Mouse (Mus musculus): ENCODE results near the gene Gbx2. TPM values are rescaled to one million over a fixed set of nuclear protein-coding genes. Genes with fewer than 3 reads are reported as not detected.

Gene Gbx2
- polyA plus RNA-seq, 1 experiment: 0.11 TPM

GRCm38 (mm10) chr1:89930551-89930950 lies 428 bp downstream of the Gbx2 start:
- 2% methylated on average over 45 of the region's 45 CpGs for WGBS
- H3K27me3 ChIP-seq (ENCODE audit: control insufficient read depth, insufficient read depth, low read length): peaks cover 79% of the 10 kb centered on the region

GRCm38 (mm10) chr1:89929721-89930505 lies 1.1 kb downstream of the Gbx2 start:
- peak overlapping the region; percentile 50 for H3K4me3 ChIP-seq (ENCODE audit: low read depth, low read length)

More at GRCm38 (mm10) chr1:89930551-89930950, 428 bp downstream of the Gbx2 start:
- Histone ChIP-seq H3K36me3 (ENCODE audit: control insufficient read depth, insufficient read depth, low read length) (no peaks in the 10 kb centered on the region), H3K27ac (ENCODE audit: insufficient read depth, low read depth, low read length) (no peak overlapping the region), H3K4me3 (ENCODE audit: low read depth, low read length) (peak overlapping the region; percentile 50), H3K4me1 (ENCODE audit: control insufficient read depth, insufficient read depth, insufficient read length, low read length) (peaks cover 10% of the 10 kb centered on the region)
- TF ChIP-seq POLR2A (IDR thresholded peaks at IDR 0.05; ENCODE audit: low read depth, low read length) (no peak), CTCF (IDR thresholded peaks at IDR 0.05; ENCODE audit: extremely low read depth, insufficient read length, insufficient replicate concordance, low read depth, low read length) (no peak)

GRCm38 (mm10) chr1:89929181-89929580 lies 1.8 kb downstream of the Gbx2 start:
- TF ChIP-seq CTCF (IDR thresholded peaks at IDR 0.05; ENCODE audit: extremely low read depth, insufficient read length, insufficient replicate concordance, low read depth, low read length) (no peak), POLR2A (IDR thresholded peaks at IDR 0.05; ENCODE audit: low read depth, low read length) (no peak)
- Histone ChIP-seq H3K27me3 (ENCODE audit: control insufficient read depth, insufficient read depth, low read length) (peaks cover 70% of the 10 kb centered on the region), H3K4me1 (ENCODE audit: control insufficient read depth, insufficient read depth, insufficient read length, low read length) (peaks cover 10% of the 10 kb centered on the region), H3K4me3 (ENCODE audit: low read depth, low read length) (peak overlapping the region; percentile 11; the same call in 1 of the 2 replicates), H3K27ac (ENCODE audit: insufficient read depth, low read depth, low read length) (no peak overlapping the region), H3K36me3 (ENCODE audit: control insufficient read depth, insufficient read depth, low read length) (no peaks in the 10 kb centered on the region)
- WGBS: 21% methylated on average over 6 of the region's 6 CpGs

More at GRCm38 (mm10) chr1:89929721-89930505, 1.1 kb downstream of the Gbx2 start:
- Histone ChIP-seq H3K36me3 (ENCODE audit: control insufficient read depth, insufficient read depth, low read length) (no peaks in the 10 kb centered on the region), H3K27me3 (ENCODE audit: control insufficient read depth, insufficient read depth, low read length) (peaks cover 75% of the 10 kb centered on the region), H3K27ac (ENCODE audit: insufficient read depth, low read depth, low read length) (no peak overlapping the region), H3K4me1 (ENCODE audit: control insufficient read depth, insufficient read depth, insufficient read length, low read length) (peaks cover 10% of the 10 kb centered on the region)
- no peak for TF ChIP-seq POLR2A (IDR thresholded peaks at IDR 0.05; ENCODE audit: low read depth, low read length)
- no peak for TF ChIP-seq CTCF (IDR thresholded peaks at IDR 0.05; ENCODE audit: extremely low read depth, insufficient read length, insufficient replicate concordance, low read depth, low read length)
- WGBS: 1% methylated on average over 55 of the region's 55 CpGs

GRCm38 (mm10) chr1:89928676-89929075 lies 2.3 kb downstream of the Gbx2 start:
- peak overlapping the region; percentile 11; the same call in 1 of the 2 replicates for H3K4me3 ChIP-seq (ENCODE audit: low read depth, low read length)
- 32% methylated on average over 25 of the region's 25 CpGs for WGBS
- peaks cover 10% of the 10 kb centered on the region for H3K4me1 ChIP-seq (ENCODE audit: control insufficient read depth, insufficient read depth, insufficient read length, low read length)
- H3K36me3 ChIP-seq (ENCODE audit: control insufficient read depth, insufficient read depth, low read length): no peaks in the 10 kb centered on the region
- peaks cover 69% of the 10 kb centered on the region for H3K27me3 ChIP-seq (ENCODE audit: control insufficient read depth, insufficient read depth, low read length)
- no peak for TF ChIP-seq CTCF (IDR thresholded peaks at IDR 0.05; ENCODE audit: extremely low read depth, insufficient read length, insufficient replicate concordance, low read depth, low read length)
- no peak for TF ChIP-seq POLR2A (IDR thresholded peaks at IDR 0.05; ENCODE audit: low read depth, low read length)
- no peak overlapping the region for H3K27ac ChIP-seq (ENCODE audit: insufficient read depth, low read depth, low read length)

GRCm38 (mm10) chr1:89927061-89927661 lies 3.8 kb downstream of the Gbx2 start:
- WGBS: 2% methylated on average over 36 of the region's 36 CpGs
- Histone ChIP-seq H3K4me1 (ENCODE audit: control insufficient read depth, insufficient read depth, insufficient read length, low read length) (peaks cover 10% of the 10 kb centered on the region), H3K27ac (ENCODE audit: insufficient read depth, low read depth, low read length) (no peak overlapping the region), H3K4me3 (ENCODE audit: low read depth, low read length) (peak overlapping the region; percentile 43), H3K27me3 (ENCODE audit: control insufficient read depth, insufficient read depth, low read length) (peaks cover 70% of the 10 kb centered on the region), H3K36me3 (ENCODE audit: control insufficient read depth, insufficient read depth, low read length) (no peaks in the 10 kb centered on the region)
- no peak for TF ChIP-seq POLR2A (IDR thresholded peaks at IDR 0.05; ENCODE audit: low read depth, low read length)
- TF ChIP-seq CTCF (IDR thresholded peaks at IDR 0.05; ENCODE audit: extremely low read depth, insufficient read length, insufficient replicate concordance, low read depth, low read length): no peak

GRCm38 (mm10) chr1:89926583-89927060 lies 4.4 kb downstream of the Gbx2 start:
- Histone ChIP-seq H3K4me3 (ENCODE audit: low read depth, low read length) (peak overlapping the region; percentile 43; the same call in 1 of the 2 replicates), H3K27me3 (ENCODE audit: control insufficient read depth, insufficient read depth, low read length) (peaks cover 67% of the 10 kb centered on the region)

More at GRCm38 (mm10) chr1:89926583-89927060, 4.4 kb downstream of the Gbx2 start:
- H3K4me1 ChIP-seq (ENCODE audit: control insufficient read depth, insufficient read depth, insufficient read length, low read length): peaks cover 10% of the 10 kb centered on the region
- 21% methylated on average over 9 of the region's 9 CpGs for WGBS
- H3K36me3 ChIP-seq (ENCODE audit: control insufficient read depth, insufficient read depth, low read length): no peaks in the 10 kb centered on the region
- no peak for TF ChIP-seq CTCF (IDR thresholded peaks at IDR 0.05; ENCODE audit: extremely low read depth, insufficient read length, insufficient replicate concordance, low read depth, low read length)
- TF ChIP-seq POLR2A (IDR thresholded peaks at IDR 0.05; ENCODE audit: low read depth, low read length): no peak
- H3K27ac ChIP-seq (ENCODE audit: insufficient read depth, low read depth, low read length): no peak overlapping the region
